Mouse (Mus musculus) liver, embryonic 11.5 days (tissue): ENCODE measurements at regions not wholly inside any gene's neighbourhood (a gene's known extent, or its start where the extent isn't known, plus 50 kb on each side); places are given as distances from the start of the nearest gene placed in this dataset.

Experiments
- ATAC-seq: fragments of 200-750 bp; cut with Nextera tagmentation; replicated peaks from 2 replicates; pipeline ENCODE4 v1.8.0; 2017; ENCODE audit warnings: moderate number of reproducible peaks, mild to moderate bottlenecking, moderate TSS enrichment, moderate library complexity; ENCODE audit not compliant: low FRiP score
- DNase-seq: peaks from one replicate; pipeline ENCODE4 v3.0.0-alpha.2; 2017; ENCODE audit warnings: low spot score
- H3K27ac ChIP-seq: fragments of 300-500 bp; sonication (generic); 2 replicates; pipeline ENCODE4 v1.5.1; 2014; ENCODE audit warnings: mild to moderate bottlenecking, low read depth, low read length, control low read depth
- H3K27me3 ChIP-seq: fragments of 300-500 bp; sonication (generic); replicated peaks from 2 replicates; pipeline ENCODE4 v1.6.1; 2014; ENCODE audit warnings: low read length, mixed read lengths; ENCODE audit not compliant: control insufficient read depth, insufficient read depth
- H3K36me3 ChIP-seq: fragments of 300-500 bp; sonication (generic); 2 replicates; pipeline ENCODE4 v1.6.1; 2014; ENCODE audit warnings: mild to moderate bottlenecking, low read length, moderate library complexity, mixed read lengths; ENCODE audit not compliant: control insufficient read depth, insufficient read depth
- H3K4me1 ChIP-seq: fragments of 300-500 bp; sonication (generic); replicated peaks from 2 replicates; pipeline ENCODE4 v1.6.1; 2014; ENCODE audit warnings: low read length, mixed read lengths; ENCODE audit not compliant: control insufficient read depth, insufficient read depth
- H3K4me2 ChIP-seq: fragments of 300-500 bp; sonication (generic); 2 replicates; pipeline ENCODE4 v1.6.1; 2014; ENCODE audit warnings: mild to moderate bottlenecking, control low read depth, moderate library complexity
- H3K4me3 ChIP-seq: fragments of 300-500 bp; sonication (generic); 2 replicates; pipeline ENCODE4 v1.5.1; 2014; ENCODE audit warnings: low read depth, low read length, control low read depth
- H3K9ac ChIP-seq: fragments of 300-500 bp; sonication (generic); 2 replicates; pipeline ENCODE4 v1.6.1; 2014; ENCODE audit warnings: low read depth, low read length, control low read depth
- H3K9me3 ChIP-seq: fragments of 300-500 bp; sonication (generic); 2 replicates; pipeline ENCODE4 v1.6.1; 2016; ENCODE audit warnings: low read length, inconsistent platforms, mixed read lengths; ENCODE audit not compliant: control insufficient read depth
- WGBS: fragments of 180-500 bp; shearing (Covaris S2); extraction: QIAGEN DNeasy Blood & Tissue Kit; methylation state at CpG from one replicate; pipeline ENCODE4 v1.1.7; 2014; 5-methylcytosine and 5-hydroxymethylcytosine counted together

GRCm38 (mm10) chr2:50520169-50520568 lies 223.6 kb upstream of the Mmadhc start:
- no peak for DNase-seq
- no peaks in the 10 kb centered on the region for H3K4me1 ChIP-seq
- H3K4me3 ChIP-seq = no peak overlapping the region
- no peaks in the 10 kb centered on the region for H3K27me3 ChIP-seq
- WGBS = 40% methylated on average over 8 of the region's 8 CpGs
- no peaks in the 10 kb centered on the region for H3K9me3 ChIP-seq
- H3K27ac ChIP-seq = no peak overlapping the region
- H3K9ac ChIP-seq = no peak overlapping the region
- H3K36me3 ChIP-seq = no peaks in the 10 kb centered on the region
- no peak overlapping the region for H3K4me2 ChIP-seq
- ATAC-seq = no peak

DNA sequence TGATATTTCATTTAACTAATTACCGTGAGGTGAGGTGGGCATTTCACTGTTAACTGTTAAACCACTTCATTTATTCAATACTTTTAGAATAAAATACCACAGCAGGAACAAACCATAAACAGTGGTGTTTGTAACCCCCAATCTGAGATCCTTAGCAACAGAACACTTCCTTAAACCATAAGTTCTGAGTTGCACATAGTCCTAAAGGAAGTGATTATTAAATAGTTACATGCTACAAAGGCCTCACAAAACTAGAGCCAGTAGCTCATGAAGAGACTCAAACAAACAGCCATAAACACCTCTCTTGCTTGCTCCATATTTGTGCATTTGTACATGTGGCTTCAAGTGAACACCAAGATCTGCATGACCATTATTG lies 222.5 kb upstream of the Mmadhc start:
- no peaks in the 10 kb centered on the region for H3K9me3 ChIP-seq
- no peak overlapping the region for H3K27ac ChIP-seq
- H3K27me3 ChIP-seq = no peaks in the 10 kb centered on the region
- no peak for DNase-seq
- ATAC-seq = no peak
- no peak overlapping the region for H3K4me2 ChIP-seq
- H3K4me1 ChIP-seq = no peaks in the 10 kb centered on the region
- H3K4me3 ChIP-seq = no peak overlapping the region
- no peak overlapping the region for H3K9ac ChIP-seq
- WGBS = 65% methylated on average over 1 of the region's 1 CpGs
- no peaks in the 10 kb centered on the region for H3K36me3 ChIP-seq

DNA sequence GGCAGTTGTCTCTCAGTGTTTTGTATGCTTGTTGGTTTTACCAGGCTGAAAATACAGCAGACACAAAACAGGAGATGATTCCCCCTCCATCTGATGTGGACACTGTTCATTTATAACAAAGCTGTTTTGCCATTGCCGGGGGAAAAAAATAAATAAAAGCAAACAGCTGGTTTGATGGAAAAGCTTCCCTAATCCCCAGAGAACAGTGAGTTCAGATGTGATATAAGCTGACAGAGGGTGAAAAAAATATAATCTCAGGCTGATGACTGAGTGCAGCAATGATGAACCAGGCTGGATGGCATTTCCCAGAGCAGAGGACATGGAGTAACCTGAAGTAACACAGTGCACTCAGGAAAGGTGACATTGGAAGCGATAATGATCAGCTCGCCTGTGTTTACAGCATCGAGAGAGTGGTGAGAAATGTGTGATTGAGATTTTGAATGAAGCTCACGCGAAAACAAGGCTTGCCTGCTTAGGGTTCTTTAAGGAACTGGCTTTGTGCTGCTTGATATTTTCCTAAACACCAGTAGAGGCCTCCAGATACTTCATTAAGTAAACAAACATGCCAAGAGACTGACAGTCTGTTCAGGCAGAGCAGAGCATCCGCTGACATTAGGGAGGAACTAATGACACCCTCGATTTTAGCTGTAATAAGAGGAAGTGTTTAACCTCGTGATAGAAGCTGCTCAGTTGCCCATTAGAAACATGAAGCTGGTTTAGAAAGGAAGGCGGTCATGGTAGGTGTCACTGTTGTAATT lies 221.9 kb upstream of the Mmadhc start:
- ATAC-seq (no peak), DNase-seq (no peak)
- Histone ChIP-seq H3K36me3 (no peaks in the 10 kb centered on the region), H3K27ac (no peak overlapping the region), H3K4me3 (no peak overlapping the region), H3K9ac (no peak overlapping the region), H3K4me2 (no peak overlapping the region), H3K9me3 (no peaks in the 10 kb centered on the region), H3K4me1 (no peaks in the 10 kb centered on the region), H3K27me3 (no peaks in the 10 kb centered on the region)
- 45% methylated on average over 10 of the region's 10 CpGs for WGBS

GRCm38 (mm10) chr2:50513276-50513675 lies 216.7 kb upstream of the Mmadhc start:
- ATAC-seq = no peak
- WGBS = 88% methylated on average over 4 of the region's 4 CpGs
- H3K9me3 ChIP-seq = no peaks in the 10 kb centered on the region
- H3K4me3 ChIP-seq = no peak overlapping the region
- no peak overlapping the region for H3K4me2 ChIP-seq
- no peak overlapping the region for H3K9ac ChIP-seq
- no peaks in the 10 kb centered on the region for H3K4me1 ChIP-seq
- H3K36me3 ChIP-seq = no peaks in the 10 kb centered on the region
- no peaks in the 10 kb centered on the region for H3K27me3 ChIP-seq
- H3K27ac ChIP-seq = no peak overlapping the region
- no peak for DNase-seq

DNA sequence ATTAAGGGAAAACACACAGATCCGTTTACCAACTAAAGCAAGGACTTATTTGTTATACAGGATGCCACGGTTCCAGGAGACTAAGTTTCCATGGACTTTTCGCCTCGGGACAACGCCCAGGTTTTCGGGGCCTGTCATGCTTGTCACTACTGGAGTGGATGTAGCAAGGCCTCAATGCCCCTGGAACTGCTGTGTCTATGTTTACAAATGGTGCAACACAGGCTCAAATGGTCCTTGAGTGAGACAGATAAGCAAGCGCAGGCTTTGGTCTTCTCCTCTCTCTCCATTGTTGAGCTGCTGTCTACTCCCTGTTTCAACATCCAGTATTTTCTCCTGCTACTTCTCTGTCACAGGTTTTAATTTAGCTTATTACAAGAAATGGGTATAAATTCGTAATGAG lies 202.1 kb upstream of the Mmadhc start:
- WGBS = 80% methylated on average over 8 of the region's 8 CpGs
- no peak for DNase-seq

DNA sequence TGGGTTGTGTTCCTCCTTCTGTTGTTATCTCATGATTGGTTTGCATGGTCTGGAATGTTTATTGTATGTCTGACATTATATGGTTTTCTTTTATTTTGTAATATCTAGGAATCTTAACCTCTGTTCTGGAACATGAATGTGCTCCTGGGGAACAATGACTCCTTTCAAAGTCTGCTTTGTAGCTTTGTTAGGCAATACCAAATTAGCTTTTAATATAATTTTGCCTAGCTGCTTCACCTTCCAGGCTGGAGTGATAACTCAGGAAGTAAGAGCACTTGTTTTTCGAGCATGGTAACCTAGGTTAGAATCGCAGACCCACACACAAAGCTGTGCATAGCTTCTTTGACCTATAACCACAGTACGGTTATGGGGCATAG lies 199.4 kb upstream of the Mmadhc start:
- no peak overlapping the region for H3K4me3 ChIP-seq
- no peak overlapping the region for H3K4me2 ChIP-seq
- no peaks in the 10 kb centered on the region for H3K9me3 ChIP-seq
- no peaks in the 10 kb centered on the region for H3K4me1 ChIP-seq
- DNase-seq (no peak), ATAC-seq (no peak)
- no peaks in the 10 kb centered on the region for H3K36me3 ChIP-seq
- H3K27ac ChIP-seq = no peak overlapping the region
- H3K9ac ChIP-seq = no peak overlapping the region
- WGBS = 86% methylated on average over 3 of the region's 3 CpGs
- no peaks in the 10 kb centered on the region for H3K27me3 ChIP-seq

More for the DNA sequence above, 202.1 kb upstream of the Mmadhc start:
- Histone ChIP-seq H3K36me3 (no peaks in the 10 kb centered on the region), H3K4me2 (no peak overlapping the region), H3K4me1 (no peaks in the 10 kb centered on the region), H3K9me3 (no peaks in the 10 kb centered on the region), H3K27ac (no peak overlapping the region), H3K4me3 (no peak overlapping the region), H3K27me3 (no peaks in the 10 kb centered on the region), H3K9ac (no peak overlapping the region)
- no peak for ATAC-seq

DNA sequence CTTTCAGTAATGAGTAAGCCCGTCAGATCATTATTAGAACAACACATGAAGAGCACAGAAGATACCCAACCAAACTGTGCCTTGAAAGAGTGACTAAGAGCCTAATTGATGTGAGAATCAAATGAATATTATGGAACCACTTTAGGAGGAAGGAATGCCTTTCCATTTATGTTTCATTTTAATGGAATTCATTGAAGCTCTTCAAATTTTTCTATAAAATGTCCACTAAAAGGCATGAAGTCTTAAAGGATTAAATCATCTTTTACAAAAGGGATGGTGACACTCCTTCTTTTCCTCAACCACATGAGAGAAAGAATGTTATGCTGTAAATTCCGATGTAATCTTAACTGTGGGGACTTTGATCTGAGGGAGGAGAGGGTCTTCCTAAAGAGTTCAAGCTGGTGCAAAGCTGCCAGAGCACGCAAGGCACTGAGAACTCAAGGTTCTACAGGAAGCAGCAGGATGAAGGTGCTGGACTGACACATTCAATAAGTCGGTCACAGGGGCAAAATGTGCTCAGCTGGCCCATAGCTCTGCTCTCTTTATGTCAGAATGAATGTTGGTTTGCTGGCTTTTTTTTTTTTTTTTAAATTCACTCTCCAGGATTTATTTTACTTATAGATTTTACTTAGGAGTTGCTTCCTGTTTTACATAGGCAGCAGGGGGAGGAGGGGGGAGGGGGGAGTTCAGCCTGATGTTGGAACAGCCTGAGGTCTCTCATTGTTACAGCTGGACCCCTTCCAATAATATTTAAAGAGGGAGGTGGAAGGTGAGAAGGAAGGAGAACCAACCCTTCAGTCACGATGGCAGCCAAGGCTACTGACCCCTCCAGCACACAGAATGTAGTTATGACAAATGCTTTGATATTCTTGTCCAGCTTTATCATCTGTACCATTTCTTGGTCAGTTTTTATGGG lies 198.8 kb upstream of the Mmadhc start:
- H3K4me3 ChIP-seq = no peak overlapping the region
- H3K4me2 ChIP-seq = no peak overlapping the region
- H3K4me1 ChIP-seq = no peaks in the 10 kb centered on the region
- DNase-seq (no peak), ATAC-seq (no peak)
- no peak overlapping the region for H3K9ac ChIP-seq
- H3K27me3 ChIP-seq = no peaks in the 10 kb centered on the region
- 59% methylated on average over 5 of the region's 5 CpGs for WGBS
- no peaks in the 10 kb centered on the region for H3K9me3 ChIP-seq
- H3K36me3 ChIP-seq = no peaks in the 10 kb centered on the region
- H3K27ac ChIP-seq = no peak overlapping the region

- Histone ChIP-seq H3K4me1 (no peaks in the 10 kb centered on the region), H3K27me3 (no peaks in the 10 kb centered on the region), H3K4me3 (no peak overlapping the region), H3K9ac (no peak overlapping the region), H3K36me3 (no peaks in the 10 kb centered on the region), H3K27ac (no peak overlapping the region), H3K9me3 (no peaks in the 10 kb centered on the region), H3K4me2 (no peak overlapping the region)
- no peak for ATAC-seq
- no peak for DNase-seq
- 80% methylated on average over 4 of the region's 4 CpGs for WGBS
Observed at GRCm38 (mm10) chr2:50493597-50494335, 197.2 kb upstream of the Mmadhc start.
